Mouse (Mus musculus) intestine, embryonic 16.5 days (tissue): Measurements from ENCODE around the gene Grin2a. TPM values are rescaled to one million over a fixed set of nuclear protein-coding genes. Genes with fewer than 3 reads are reported as not detected.

ENCODE experiments used
- ATAC-seq: fragments of 200-750 bp; cut with Nextera tagmentation; 2 replicates; pipeline ENCODE4 v1.8.0; 2017; ENCODE audit warnings: moderate TSS enrichment, moderate library complexity
- H3K27ac ChIP-seq: fragments of 300-500 bp; sonication (generic); 2 replicates; pipeline ENCODE4 v1.5.1; 2014; ENCODE audit warnings: mild to moderate bottlenecking, low read length
- H3K27me3 ChIP-seq: fragments of 300-500 bp; sonication (generic); replicated peaks from 2 replicates; pipeline ENCODE4 v1.6.1; 2014; ENCODE audit warnings: low read length, control low read depth, mixed read lengths; ENCODE audit not compliant: control insufficient read depth, insufficient read depth
- H3K36me3 ChIP-seq: fragments of 300-500 bp; sonication (generic); 2 replicates; pipeline ENCODE4 v1.6.1; 2014; ENCODE audit warnings: low read length, control low read depth; ENCODE audit not compliant: control insufficient read depth, insufficient read depth
- H3K4me1 ChIP-seq: fragments of 300-500 bp; sonication (generic); 2 replicates; pipeline ENCODE4 v1.6.1; 2014; ENCODE audit warnings: low read length, control low read depth, mixed read lengths; ENCODE audit not compliant: control insufficient read depth, insufficient read depth
- H3K4me2 ChIP-seq: fragments of 300-500 bp; sonication (generic); 2 replicates; pipeline ENCODE4 v1.6.1; 2014; ENCODE audit warnings: low read depth, low read length, control low read depth
- H3K4me3 ChIP-seq: fragments of 300-500 bp; sonication (generic); 2 replicates; pipeline ENCODE4 v1.5.1; 2014; ENCODE audit warnings: mild to moderate bottlenecking, low read length
- H3K9ac ChIP-seq: fragments of 300-500 bp; sonication (generic); 2 replicates; pipeline ENCODE4 v1.6.1; 2014; ENCODE audit warnings: low read depth, low read length
- H3K9me3 ChIP-seq: fragments of 300-500 bp; sonication (generic); 2 replicates; pipeline ENCODE4 v1.6.1; 2016; ENCODE audit warnings: low read length, control low read depth; ENCODE audit not compliant: control insufficient read depth
- WGBS: fragments of 180-500 bp; shearing (Covaris S2); extraction: QIAGEN DNeasy Blood & Tissue Kit; methylation state at CpG from one replicate; pipeline ENCODE4 v1.1.7; 2014; 5-methylcytosine and 5-hydroxymethylcytosine counted together
- polyA plus RNA-seq: library from polyadenylated mRNA; unstranded; fragments of >200 nt; fragmentation: Nextera tagmentation; extraction: Ambion mirVana; gene quantifications from 2 replicates; pipeline ENCODE4 v1.2.1, GENCODE M21; 2015

Grin2a gene
- polyA plus RNA-seq, 1 experiment from 2014 or later: 0.12 TPM

GRCm38 (mm10) chr16:9727603-9728002 lies 267.8 kb downstream of the Grin2a start:
- Histone ChIP-seq H3K4me3 (no peak overlapping the region), H3K9me3 (no peaks in the 10 kb centered on the region), H3K27ac (no peak overlapping the region), H3K27me3 (no peaks in the 10 kb centered on the region), H3K4me2 (no peak overlapping the region), H3K36me3 (no peaks in the 10 kb centered on the region), H3K9ac (no peak overlapping the region), H3K4me1 (no peaks in the 10 kb centered on the region)
- 89% methylated on average over 5 of the region's 5 CpGs for WGBS
- ATAC-seq: no peak

GRCm38 (mm10) chr16:9725578-9726113 lies 269.7 kb downstream of the Grin2a start:
- H3K4me3 ChIP-seq: no peak overlapping the region
- no peaks in the 10 kb centered on the region for H3K36me3 ChIP-seq
- no peak for ATAC-seq
- H3K4me1 ChIP-seq: no peaks in the 10 kb centered on the region
- no peaks in the 10 kb centered on the region for H3K27me3 ChIP-seq
- H3K27ac ChIP-seq: no peak overlapping the region
- no peak overlapping the region for H3K4me2 ChIP-seq
- 73% methylated on average over 7 of the region's 7 CpGs for WGBS
- H3K9ac ChIP-seq: no peak overlapping the region
- no peaks in the 10 kb centered on the region for H3K9me3 ChIP-seq

DNA sequence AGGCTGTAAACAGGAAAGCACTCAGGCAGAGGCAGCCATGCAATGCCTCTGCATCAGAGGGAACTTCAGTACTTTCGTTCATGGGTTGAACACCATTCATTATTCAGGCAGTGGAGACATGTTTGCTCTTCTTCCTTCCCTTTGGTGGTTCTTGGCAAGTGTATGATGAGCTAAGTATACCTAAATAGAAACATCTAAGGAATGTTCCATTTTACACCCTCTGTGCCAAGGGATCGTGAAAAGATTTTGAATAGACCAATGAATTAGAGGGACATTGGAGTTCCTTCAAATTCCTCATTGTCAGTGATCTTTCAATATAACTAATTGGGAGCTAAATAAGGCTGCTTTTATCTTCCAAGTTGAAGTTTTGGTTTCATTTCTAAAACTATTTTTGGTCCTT lies 284.0 kb downstream of the Grin2a start:
- Histone ChIP-seq H3K4me2 (no peak overlapping the region), H3K9ac (no peak overlapping the region), H3K4me3 (no peak overlapping the region), H3K36me3 (no peaks in the 10 kb centered on the region), H3K4me1 (no peaks in the 10 kb centered on the region), H3K27ac (no peak overlapping the region), H3K9me3 (no peaks in the 10 kb centered on the region), H3K27me3 (no peaks in the 10 kb centered on the region)
- WGBS: 84% methylated on average over 2 of the region's 2 CpGs
- ATAC-seq: no peak

DNA sequence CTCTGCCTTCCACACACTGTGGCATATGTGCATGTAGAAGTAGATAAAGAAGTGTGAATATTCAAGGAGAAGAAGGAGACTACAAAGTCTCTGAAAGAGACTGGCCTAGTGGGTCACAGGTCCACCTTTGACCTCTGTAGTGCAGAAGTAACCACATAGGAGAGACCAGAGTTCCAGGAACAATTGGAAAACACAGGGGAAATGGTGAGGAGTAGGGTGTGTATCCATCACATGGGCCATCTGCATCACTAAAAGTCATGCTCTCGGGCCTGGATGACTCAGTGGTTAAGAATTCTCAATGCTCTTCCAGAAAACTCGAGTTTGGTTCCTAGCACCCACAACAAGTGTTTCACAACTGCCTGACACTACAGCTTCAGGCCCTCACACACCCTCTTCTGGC lies 285.4 kb downstream of the Grin2a start:
- no peak for ATAC-seq
- no peaks in the 10 kb centered on the region for H3K27me3 ChIP-seq
- 51% methylated on average over 2 of the region's 2 CpGs for WGBS
- no peak overlapping the region for H3K4me2 ChIP-seq
- no peaks in the 10 kb centered on the region for H3K9me3 ChIP-seq
- no peak overlapping the region for H3K9ac ChIP-seq
- no peaks in the 10 kb centered on the region for H3K4me1 ChIP-seq
- H3K27ac ChIP-seq: no peak overlapping the region
- no peaks in the 10 kb centered on the region for H3K36me3 ChIP-seq
- H3K4me3 ChIP-seq: no peak overlapping the region

DNA sequence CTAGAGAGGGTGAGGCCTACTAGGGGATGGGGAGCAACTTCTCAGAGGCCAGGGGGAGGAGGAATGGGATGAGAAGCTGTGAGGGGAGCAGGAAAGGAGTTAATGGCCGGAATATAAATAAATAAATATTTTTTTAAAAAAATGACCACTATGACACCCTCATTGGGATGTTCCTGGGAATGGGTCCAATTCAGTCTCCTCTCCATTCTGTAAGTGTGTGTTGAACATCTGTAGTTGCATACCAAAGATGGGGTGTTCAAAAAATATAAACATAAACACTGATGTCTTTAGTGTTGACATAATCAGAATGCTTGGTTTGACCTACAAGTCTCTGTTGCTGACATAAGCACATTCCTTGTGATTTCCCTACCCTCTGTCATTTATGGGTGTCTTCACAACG lies 298.2 kb downstream of the Grin2a start:
- no peaks in the 10 kb centered on the region for H3K9me3 ChIP-seq

GRCm38 (mm10) chr16:9694081-9694480 lies 301.3 kb downstream of the Grin2a start:
- 74% methylated on average over 4 of the region's 4 CpGs for WGBS
- no peak overlapping the region for H3K9ac ChIP-seq
- no peak for ATAC-seq

More for the DNA sequence above, 298.2 kb downstream of the Grin2a start:
- no peaks in the 10 kb centered on the region for H3K27me3 ChIP-seq
- H3K4me1 ChIP-seq: no peaks in the 10 kb centered on the region
- no peak overlapping the region for H3K4me2 ChIP-seq
- no peak overlapping the region for H3K27ac ChIP-seq
- H3K36me3 ChIP-seq: no peaks in the 10 kb centered on the region
- ATAC-seq: no peak
- no peak overlapping the region for H3K9ac ChIP-seq
- H3K4me3 ChIP-seq: no peak overlapping the region
- WGBS: 58% methylated on average over 2 of the region's 2 CpGs

GRCm38 (mm10) chr16:9688523-9689140 lies 306.7 kb downstream of the Grin2a start:
- H3K27me3 ChIP-seq: no peaks in the 10 kb centered on the region
- no peak overlapping the region for H3K4me2 ChIP-seq
- H3K4me1 ChIP-seq: no peaks in the 10 kb centered on the region
- H3K4me3 ChIP-seq: no peak overlapping the region
- no peaks in the 10 kb centered on the region for H3K9me3 ChIP-seq
- H3K27ac ChIP-seq: no peak overlapping the region
- WGBS: 17% methylated on average over 1 of the region's 1 CpGs
- H3K9ac ChIP-seq: no peak overlapping the region
- no peaks in the 10 kb centered on the region for H3K36me3 ChIP-seq
- ATAC-seq: no peak

More at GRCm38 (mm10) chr16:9694081-9694480, 301.3 kb downstream of the Grin2a start:
- Histone ChIP-seq H3K27ac (no peak overlapping the region), H3K9me3 (no peaks in the 10 kb centered on the region), H3K27me3 (no peaks in the 10 kb centered on the region), H3K4me3 (no peak overlapping the region), H3K4me1 (no peaks in the 10 kb centered on the region), H3K36me3 (no peaks in the 10 kb centered on the region), H3K4me2 (no peak overlapping the region)

GRCm38 (mm10) chr16:9680572-9680971 lies 314.8 kb downstream of the Grin2a start:
- Histone ChIP-seq H3K27me3 (no peaks in the 10 kb centered on the region), H3K9ac (no peak overlapping the region), H3K27ac (no peak overlapping the region), H3K36me3 (no peaks in the 10 kb centered on the region), H3K4me1 (no peaks in the 10 kb centered on the region), H3K9me3 (no peaks in the 10 kb centered on the region), H3K4me3 (no peak overlapping the region), H3K4me2 (no peak overlapping the region)
- no peak for ATAC-seq
- WGBS: 82% methylated on average over 4 of the region's 4 CpGs

DNA sequence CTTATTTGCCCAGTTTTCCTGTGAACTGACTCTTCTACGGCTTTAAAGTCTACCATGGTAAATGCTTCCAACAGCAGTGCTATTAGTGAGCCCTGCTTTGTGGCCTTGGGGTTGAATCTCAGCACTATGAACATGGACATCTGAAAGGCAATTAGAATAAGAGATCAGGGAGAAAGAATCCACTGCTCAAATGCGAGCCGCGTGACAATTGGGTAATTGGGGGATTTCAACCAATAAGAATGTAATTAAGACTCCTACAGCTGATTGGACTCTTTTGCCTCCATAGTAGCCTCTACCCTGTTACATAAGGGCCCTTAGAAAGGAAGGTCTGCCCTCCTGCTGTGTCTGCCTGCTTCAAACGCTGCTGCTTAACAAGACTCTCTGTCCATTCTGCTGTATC lies 315.4 kb downstream of the Grin2a start:
- no peak for ATAC-seq
- H3K9me3 ChIP-seq: no peaks in the 10 kb centered on the region
- no peak overlapping the region for H3K4me2 ChIP-seq
- 80% methylated on average over 5 of the region's 5 CpGs for WGBS
- no peaks in the 10 kb centered on the region for H3K27me3 ChIP-seq
- no peak overlapping the region for H3K4me3 ChIP-seq
- H3K9ac ChIP-seq: no peak overlapping the region
- no peak overlapping the region for H3K27ac ChIP-seq
- no peaks in the 10 kb centered on the region for H3K4me1 ChIP-seq
- H3K36me3 ChIP-seq: no peaks in the 10 kb centered on the region

GRCm38 (mm10) chr16:9678750-9679149 lies 316.6 kb downstream of the Grin2a start:
- no peaks in the 10 kb centered on the region for H3K36me3 ChIP-seq

More at GRCm38 (mm10) chr16:9678750-9679149, 316.6 kb downstream of the Grin2a start:
- H3K4me3 ChIP-seq: no peak overlapping the region
- H3K4me1 ChIP-seq: no peaks in the 10 kb centered on the region
- no peaks in the 10 kb centered on the region for H3K9me3 ChIP-seq
- no peaks in the 10 kb centered on the region for H3K27me3 ChIP-seq
- H3K4me2 ChIP-seq: no peak overlapping the region
- WGBS: 74% methylated on average over 7 of the region's 7 CpGs
- H3K9ac ChIP-seq: no peak overlapping the region
- ATAC-seq: no peak
- no peak overlapping the region for H3K27ac ChIP-seq
